Mouse (Mus musculus): Measurements from ENCODE around the gene Pcsk5.

GRCm38 (mm10) chr19:17574564-17574963 lies 262.9 kb downstream of the Pcsk5 start:
- TF ChIP-seq MAX (IDR thresholded peaks at IDR 0.05; ENCODE audit: low read depth) (no peak), E2F4 (IDR thresholded peaks at IDR 0.05; ENCODE audit: insufficient read depth) (no peak), POLR2A (IDR thresholded peaks at IDR 0.05; ENCODE audit: insufficient read length, low read depth) (no peak), USF1 (IDR thresholded peaks at IDR 0.05; ENCODE audit: low read depth) (no peak), TCF12 (IDR thresholded peaks at IDR 0.05; ENCODE audit: insufficient read depth, poor library complexity, severe bottlenecking) (no peak), MYOD1 (IDR thresholded peaks at IDR 0.05; ENCODE audit: control insufficient read depth in 1 of 3, insufficient read length in 2 of 3, low read depth in 2 of 3) (no peak), CEBPB (IDR thresholded peaks at IDR 0.05; ENCODE audit: insufficient read depth, poor library complexity, severe bottlenecking) (no peak), POLR2AphosphoS2 (IDR thresholded peaks at IDR 0.05; ENCODE audit: insufficient read length, low read depth) (no peak), SRF (IDR thresholded peaks at IDR 0.05; ENCODE audit: control insufficient read depth, insufficient read length, low read depth) (no peak)

Data from myocyte (in vitro differentiated cells).